Mouse (Mus musculus) bone marrow, adult 2 months (tissue): Measurements from ENCODE around the gene Ptcd2.

Experiments
- CTCF ChIP-seq: fragments of 200-500 bp; IDR thresholded peaks from 2 replicates; pipeline ENCODE4 v1.5.1; 2011; ENCODE audit warnings: low read length, control low read depth; ENCODE audit not compliant: control insufficient read depth, insufficient read depth
- POLR2A ChIP-seq: fragments of 200-500 bp; IDR thresholded peaks from 2 replicates; pipeline ENCODE4 v1.6.1; 2011; ENCODE audit warnings: low read depth, mild to moderate bottlenecking, control low read depth, low read length, borderline replicate concordance; ENCODE audit not compliant: control insufficient read depth

GRCm38 (mm10) chr13:99337510-99337909, 7.0 kb downstream of the Ptcd2 start:
- no peak for TF ChIP-seq CTCF
- no peak for TF ChIP-seq POLR2A
